Comparison of ENCODE assay signal across 30 mouse cellular contexts in genomic region chr3:93870635-93871034, GRCm38 (mm10). TPM values are rescaled to one million over a fixed set of nuclear protein-coding genes. Genes with fewer than 3 reads are reported as not detected.
"Had no signal": no experiment of that assay in that cellular context is flagged by ENCODE, and none has a peak within 500 bp of the region (broad histone marks: within the 10 kb centered on the region; RNA-seq: fewer than 3 reads in every experiment).

No protein-coding gene starts in this region.

RNA-seq across cellular contexts. Expression of gene Tdpoz3, which starts 44.8 kb away (rescaled TPM):
- total RNA-seq: common myeloid progenitor, adult 5-6 weeks; forebrain, postnatal 0 days; gastrocnemius, adult 18-20 months; gastrocnemius, adult 2 months; gastrocnemius, adult 8-10 months; gastrocnemius, postnatal 10 days; gastrocnemius, postnatal 14 days; gastrocnemius, postnatal 36 days; gastrocnemius, postnatal 4 days; granulocyte monocyte progenitor cell, adult 5-6 weeks; heart, adult 18-20 months; heart, adult 2 months; heart, adult 8-10 months had no signal
- polyA plus RNA-seq: cortical plate, adult 2 months; embryonic facial prominence, embryonic 10.5 days; embryonic facial prominence, embryonic 11.5 days; embryonic facial prominence, embryonic 12.5 days; embryonic facial prominence, embryonic 13.5 days; embryonic facial prominence, embryonic 14.5 days; embryonic facial prominence, embryonic 15.5 days; erythroblast, embryonic 14.5 days; forebrain, embryonic 10.5 days; forebrain, embryonic 11.5 days; forebrain, embryonic 12.5 days; forebrain, embryonic 13.5 days; forebrain, embryonic 14.5 days; forebrain, embryonic 15.5 days; forebrain, embryonic 16.5 days; forebrain, postnatal 0 days; frontal cortex, adult 2 months; gonadal fat pad, adult 2 months; heart, adult 2 months had no signal
